Mouse (Mus musculus) bone marrow macrophage, adult 2 months (primary cell): ENCODE results near the gene 1110008P14Rik.

ENCODE experiments used
- CTCF ChIP-seq: IDR thresholded peaks from 2 replicates; pipeline ENCODE4 v1.5.1; 2012; ENCODE audit warnings: low read depth, mild to moderate bottlenecking, low read length, moderate library complexity
- POLR2A ChIP-seq: IDR thresholded peaks from 2 replicates; pipeline ENCODE4 v1.6.1; 2012; ENCODE audit warnings: mild to moderate bottlenecking, low read depth, low read length, borderline replicate concordance

- no peak for TF ChIP-seq CTCF
- no peak for TF ChIP-seq POLR2A
These were observed 41.7 kb downstream of the 1110008P14Rik start for GRCm38 (mm10) chr2:32339912-32340642.
